Mouse (Mus musculus) cerebellum, adult 2 months (tissue): ENCODE data around the gene 9930111J21Rik2.

ENCODE experiments used
- CTCF ChIP-seq: fragments of 200-500 bp; IDR thresholded peaks from 2 replicates; pipeline ENCODE4 v1.5.1; 2011; ENCODE audit warnings: low read depth, mild to moderate bottlenecking, control low read depth, low read length, moderate library complexity, borderline replicate concordance; ENCODE audit not compliant: insufficient read depth
- POLR2A ChIP-seq: fragments of 200-500 bp; IDR thresholded peaks from 2 replicates; pipeline ENCODE4 v1.6.1; 2011; ENCODE audit warnings: low read length, control low read depth, borderline replicate concordance; ENCODE audit not compliant: insufficient read depth

DNA sequence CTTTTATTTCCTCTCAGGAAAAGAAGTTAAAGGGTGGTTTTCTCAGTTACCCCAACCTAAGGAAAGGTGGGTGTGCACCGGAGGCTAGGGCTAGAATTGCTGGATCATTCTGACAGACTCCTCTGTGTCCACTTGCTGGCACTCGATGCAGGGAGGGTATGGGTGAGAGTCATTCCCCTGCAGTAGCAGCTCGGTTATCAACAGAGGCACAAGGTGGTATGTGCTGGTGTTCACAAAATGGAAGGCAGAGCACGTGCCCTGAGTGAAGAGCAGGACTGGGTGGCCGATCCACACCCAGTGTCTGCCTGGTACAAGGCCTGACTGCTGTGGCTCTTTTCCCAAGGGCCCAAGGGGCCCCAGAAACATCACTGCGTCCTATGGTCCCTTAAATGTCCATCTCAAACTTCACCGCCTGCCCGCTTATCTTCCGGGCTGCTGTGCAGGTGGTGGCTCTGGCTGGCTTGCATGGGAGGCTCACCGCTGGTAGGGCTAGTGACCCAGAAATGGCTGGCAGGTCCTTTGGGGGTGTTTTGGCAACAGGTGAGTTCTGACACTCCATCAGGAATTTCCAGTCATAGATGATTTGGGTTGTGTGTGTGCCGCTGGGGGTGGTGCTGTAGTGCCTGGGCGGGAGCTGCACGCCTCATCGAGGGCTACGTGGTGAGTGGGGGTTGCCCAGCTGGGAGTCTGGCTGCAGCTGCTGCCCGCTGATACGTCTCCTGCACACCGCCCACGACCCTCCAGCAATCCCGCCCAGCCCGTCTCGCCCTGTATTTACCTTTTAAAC lies 37.0 kb upstream of the 9930111J21Rik2 start:
- TF ChIP-seq CTCF (no peak), POLR2A (no peak)
